Mouse (Mus musculus): ENCODE data around the gene Notch2.

GRCm38 (mm10) chr3:98085812-98086268, 72.5 kb downstream of the Notch2 start:
- no peak for TF ChIP-seq CTCF (IDR thresholded peaks at IDR 0.05; ENCODE audit: low read depth)
- no peak for TF ChIP-seq EP300 (optimal IDR thresholded peaks at IDR 0.05)

Data from stomach, postnatal 0 days (tissue).